Mouse (Mus musculus) frontal cortex, adult 2 months (tissue): Measurements from ENCODE around the gene Cd19. TPM values are rescaled to one million over a fixed set of nuclear protein-coding genes. Genes with fewer than 3 reads are reported as not detected.

Experiments
- DNase-seq, 2 experiments: peaks; one replicate each; pipeline ENCODE4 v3.0.0; 2022; ENCODE audit warnings: low spot score in 1 of 2; ENCODE audit errors: extremely low spot score in 1 of 2
- polyA plus RNA-seq: library from polyadenylated mRNA; depleted of rRNA; stranded (reverse); fragments of >200 nt; gene quantifications from 2 replicates; pipeline ENCODE4 v1.2.3, GENCODE M21; 2012; rRNA removed

Gene Cd19
- 0.14 and 0.27 TPM in 2 replicates for polyA plus RNA-seq

- no peak for DNase-seq
Observed at GRCm38 (mm10) chr7:126414725-126415124, at the start of gene Cd19. Cd19 (minus strand) TSS chr7:126414889.

GRCm38 (mm10) chr7:126464121-126464520, 49.4 kb upstream of the Cd19 start:
- DNase-seq, result no peak

- no peak for DNase-seq
Observed at GRCm38 (mm10) chr7:126463547-126463946, 48.9 kb upstream of the Cd19 start.

- DNase-seq, result no peak
Observed at GRCm38 (mm10) chr7:126463004-126463403, 48.3 kb upstream of the Cd19 start, which contains the start of gene Atp2a1. Atp2a1 (minus strand) TSS chr7:126463108.

- no peak for DNase-seq
Observed at GRCm38 (mm10) chr7:126461626-126462025, 46.9 kb upstream of the Cd19 start.

GRCm38 (mm10) chr7:126460623-126461399, 46.1 kb upstream of the Cd19 start:
- no peak for DNase-seq

GRCm38 (mm10) chr7:126458844-126459618, 44.3 kb upstream of the Cd19 start:
- no peak for DNase-seq

GRCm38 (mm10) chr7:126458225-126458624, 43.5 kb upstream of the Cd19 start:
- DNase-seq, result no peak

GRCm38 (mm10) chr7:126456382-126457266, 41.9 kb upstream of the Cd19 start:
- DNase-seq, result no peak

GRCm38 (mm10) chr7:126455242-126455641, 40.6 kb upstream of the Cd19 start:
- DNase-seq, result no peak

GRCm38 (mm10) chr7:126453861-126454260, 39.2 kb upstream of the Cd19 start:
- DNase-seq, result no peak

GRCm38 (mm10) chr7:126452244-126452643, 37.6 kb upstream of the Cd19 start:
- no peak for DNase-seq

- DNase-seq, result no peak
Observed at GRCm38 (mm10) chr7:126450641-126451040, 36.0 kb upstream of the Cd19 start.

GRCm38 (mm10) chr7:126449991-126450390, 35.3 kb upstream of the Cd19 start:
- no peak for DNase-seq

GRCm38 (mm10) chr7:126448481-126448880, 33.8 kb upstream of the Cd19 start:
- no peak for DNase-seq

- DNase-seq, result no peak
Observed at GRCm38 (mm10) chr7:126446217-126446616, 31.5 kb upstream of the Cd19 start.

- DNase-seq, result no peak
Observed at GRCm38 (mm10) chr7:126445104-126445815, 30.6 kb upstream of the Cd19 start.

- DNase-seq, result no peak
Observed at GRCm38 (mm10) chr7:126444536-126444935, 29.8 kb upstream of the Cd19 start.

- DNase-seq, result no peak
Observed at GRCm38 (mm10) chr7:126443997-126444396, 29.3 kb upstream of the Cd19 start.

GRCm38 (mm10) chr7:126440134-126440533, 25.4 kb upstream of the Cd19 start:
- no peak for DNase-seq
